Mouse (Mus musculus): ENCODE data around the gene Gm20517. TPM values are rescaled to one million over a fixed set of nuclear protein-coding genes. Genes with fewer than 3 reads are reported as not detected.

The Gm20517 gene
- polyA plus RNA-seq, 1 experiment from 2014 or later = 1.4 TPM

GRCm38 (mm10) chr17:47687409-47688343, 76.3 kb downstream of the Gm20517 start:
- peaks cover 35% of the 10 kb centered on the region for H3K36me3 ChIP-seq (ENCODE audit: control insufficient read depth, insufficient read depth, low read length)
- DNase-seq (ENCODE audit: low spot score) = peak; percentile 99
- no peaks in the 10 kb centered on the region for H3K9me3 ChIP-seq (ENCODE audit: control insufficient read depth, low read length)
- no peaks in the 10 kb centered on the region for H3K27me3 ChIP-seq (replicated peaks; ENCODE audit: control insufficient read depth, insufficient read depth, low read length)
- peak; percentile 88 for ATAC-seq (ENCODE audit: low read depth)
- WGBS = under 1% methylated on average over 70 of the region's 70 CpGs
- H3K27ac ChIP-seq (replicated peaks; ENCODE audit: low read depth, low read length) = peak overlapping the region; percentile 87
- peak overlapping the region; percentile 98 for H3K4me2 ChIP-seq (ENCODE audit: low read depth, low read length)
- H3K4me3 ChIP-seq (ENCODE audit: low read depth, low read length) = peak overlapping the region; percentile 89
- 0 out of 2 replicates have a peak, but pooled peaks cover 5% of the 10 kb centered on the region for H3K4me1 ChIP-seq (ENCODE audit: control insufficient read depth, insufficient read depth, low read length)
- H3K9ac ChIP-seq (ENCODE audit: low read depth, low read length) = peak overlapping the region; percentile 92

DNA sequence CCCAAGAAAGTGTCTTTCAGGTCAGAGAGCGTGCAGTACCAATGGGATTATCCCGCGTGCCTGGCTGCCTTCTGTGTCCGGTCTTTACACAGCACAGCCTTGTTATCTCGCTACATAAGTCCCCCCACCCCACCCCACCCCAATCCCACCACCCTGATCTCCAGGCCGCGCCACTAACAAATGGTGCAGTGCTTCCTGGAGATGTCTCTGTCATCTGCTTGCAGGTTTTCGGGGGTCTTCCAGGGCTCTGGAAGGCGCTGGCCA, 76.9 kb downstream of the Gm20517 start, which contains the start of gene Tomm6:
TSS of gene Tomm6 (minus strand) at position 43 of the 264 bp plus-strand sequence.
- Histone ChIP-seq H3K4me3 (ENCODE audit: low read depth, low read length) (peak within 1 kb of the TSS; percentile 89), H3K36me3 (ENCODE audit: control insufficient read depth, insufficient read depth, low read length) (peaks cover 29% of the 10 kb centered on the region), H3K9me3 (ENCODE audit: control insufficient read depth, low read length) (no peaks in the 10 kb centered on the region), H3K27ac (replicated peaks; ENCODE audit: low read depth, low read length) (peak within 1 kb of the TSS; percentile 87), H3K4me2 (ENCODE audit: low read depth, low read length) (peak within 1 kb of the TSS; percentile 98), H3K4me1 (ENCODE audit: control insufficient read depth, insufficient read depth, low read length) (0 out of 2 replicates have a peak, but pooled peaks cover 5% of the 10 kb centered on the region), H3K27me3 (replicated peaks; ENCODE audit: control insufficient read depth, insufficient read depth, low read length) (no peaks in the 10 kb centered on the region), H3K9ac (ENCODE audit: low read depth, low read length) (peak within 1 kb of the TSS; percentile 92)
- 0% methylated on average over 6 of the region's 9 CpGs for WGBS
- DNase-seq (ENCODE audit: low spot score) = no peak
- no peak for ATAC-seq (ENCODE audit: low read depth)

DNA sequence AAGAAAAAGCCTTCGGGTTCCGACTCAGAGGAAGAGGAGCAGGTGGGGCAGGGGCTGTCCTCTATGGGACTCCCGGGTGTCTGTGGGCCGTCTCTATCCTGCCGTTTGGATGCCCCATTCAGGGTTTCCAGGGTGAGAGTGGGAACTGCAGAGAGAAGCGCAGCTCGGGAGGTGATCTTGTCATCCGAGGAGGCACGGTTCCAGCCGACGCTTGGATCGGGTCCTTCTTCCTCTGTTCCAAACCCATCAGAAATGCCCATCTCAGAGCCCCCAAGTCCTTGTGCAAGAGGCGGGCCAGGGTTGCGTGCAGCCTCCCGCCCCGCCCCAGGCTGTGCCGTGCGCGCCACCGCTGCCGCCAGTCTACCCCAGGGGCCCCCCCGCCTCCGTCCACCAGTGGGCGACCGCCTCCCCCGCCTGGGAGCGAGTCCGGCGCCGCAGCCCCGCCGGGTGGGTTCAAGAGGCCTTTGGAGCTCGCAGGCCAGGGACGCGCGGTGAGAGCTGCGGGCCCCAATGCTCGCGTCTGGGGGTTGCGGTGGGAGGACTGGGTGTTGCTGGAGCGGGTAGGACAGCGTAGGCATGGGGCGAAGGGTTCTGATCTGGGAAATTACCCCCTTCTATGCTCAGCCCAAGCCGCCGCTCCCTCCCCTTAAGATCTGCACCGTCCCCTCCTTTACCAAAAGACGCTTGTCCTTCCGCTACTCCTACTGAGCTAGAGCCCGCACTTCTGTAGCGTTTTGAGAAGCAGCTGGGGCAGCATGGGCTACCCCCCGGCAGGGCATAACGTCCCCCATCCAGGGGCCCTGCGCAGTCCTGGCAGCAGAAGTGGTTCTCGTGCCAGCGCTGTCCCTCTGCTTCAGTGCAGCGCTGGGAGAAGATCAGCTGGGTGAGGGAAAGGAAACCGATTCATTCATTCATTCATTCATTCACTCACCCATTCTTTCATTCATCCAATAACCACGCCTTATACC, 77.5 kb downstream of the Gm20517 start, which contains the start of gene Frs3:
TSS of gene Frs3 (plus strand) at position 423 of the 968 bp plus-strand sequence.
- ATAC-seq (ENCODE audit: low read depth) = peak; percentile 66
- peak within 1 kb of the TSS; percentile 92 for H3K9ac ChIP-seq (ENCODE audit: low read depth, low read length)
- H3K4me3 ChIP-seq (ENCODE audit: low read depth, low read length) = peak within 1 kb of the TSS; percentile 89
- under 1% methylated on average over 34 of the region's 58 CpGs for WGBS
- peak within 1 kb of the TSS; percentile 98 for H3K4me2 ChIP-seq (ENCODE audit: low read depth, low read length)
- peaks cover 23% of the 10 kb centered on the region for H3K36me3 ChIP-seq (ENCODE audit: control insufficient read depth, insufficient read depth, low read length)
- peak; percentile 80 for DNase-seq (ENCODE audit: low spot score)
- H3K27ac ChIP-seq (replicated peaks; ENCODE audit: low read depth, low read length) = peak within 1 kb of the TSS; percentile 87
- no peaks in the 10 kb centered on the region for H3K27me3 ChIP-seq (replicated peaks; ENCODE audit: control insufficient read depth, insufficient read depth, low read length)
- no peaks in the 10 kb centered on the region for H3K9me3 ChIP-seq (ENCODE audit: control insufficient read depth, low read length)
- H3K4me1 ChIP-seq (ENCODE audit: control insufficient read depth, insufficient read depth, low read length) = peaks cover 5% of the 10 kb centered on the region; the same call in 1 of the 2 replicates

DNA sequence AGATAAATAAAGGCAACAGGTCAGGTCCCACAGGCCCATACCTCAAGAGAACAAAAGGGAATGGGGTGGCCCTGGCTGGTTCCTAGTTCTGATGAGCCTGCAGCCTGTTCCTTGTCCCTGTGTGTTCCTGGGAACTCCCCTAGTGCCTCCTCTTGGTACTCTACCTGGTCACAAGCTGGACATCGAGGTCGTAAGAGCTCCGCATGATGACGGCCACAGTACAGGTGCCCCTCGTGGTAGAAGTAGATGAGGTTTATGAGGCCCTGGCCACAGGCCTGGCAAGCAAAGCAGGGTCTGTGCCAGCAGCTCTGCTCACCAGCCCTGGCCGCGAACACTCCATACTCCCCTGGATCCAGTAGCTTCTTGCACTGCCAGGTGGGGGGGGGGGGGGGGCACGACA, 78.5 kb downstream of the Gm20517 start:
- Histone ChIP-seq H3K9me3 (ENCODE audit: control insufficient read depth, low read length) (no peaks in the 10 kb centered on the region), H3K27ac (replicated peaks; ENCODE audit: low read depth, low read length) (no peak overlapping the region), H3K4me1 (ENCODE audit: control insufficient read depth, insufficient read depth, low read length) (peaks cover 5% of the 10 kb centered on the region; the same call in 1 of the 2 replicates), H3K9ac (ENCODE audit: low read depth, low read length) (no peak overlapping the region), H3K36me3 (ENCODE audit: control insufficient read depth, insufficient read depth, low read length) (peaks cover 13% of the 10 kb centered on the region), H3K27me3 (replicated peaks; ENCODE audit: control insufficient read depth, insufficient read depth, low read length) (no peaks in the 10 kb centered on the region), H3K4me3 (ENCODE audit: low read depth, low read length) (no peak overlapping the region), H3K4me2 (ENCODE audit: low read depth, low read length) (peak overlapping the region; percentile 98)
- DNase-seq (ENCODE audit: low spot score) (no peak), ATAC-seq (ENCODE audit: low read depth) (no peak)
- WGBS = 81% methylated on average over 5 of the region's 8 CpGs

DNA sequence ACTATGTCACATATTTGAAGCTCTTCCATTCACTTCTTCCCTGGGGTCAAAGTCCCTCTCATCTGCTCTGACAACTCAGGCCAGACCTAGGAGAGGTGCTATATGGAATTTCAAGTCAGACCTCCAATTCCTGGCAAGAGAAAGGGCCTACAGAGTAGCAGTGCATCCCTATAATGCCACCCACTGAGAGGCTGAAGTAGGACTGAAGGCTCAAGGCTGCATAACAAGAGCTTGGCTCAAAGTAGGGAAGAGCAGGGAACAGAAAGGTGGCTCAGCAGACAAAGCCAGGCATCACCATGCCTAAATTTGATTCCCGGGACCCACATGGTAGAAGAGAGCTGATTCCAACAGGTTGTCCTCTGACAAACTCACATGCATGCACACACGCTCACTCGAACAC, 80.3 kb downstream of the Gm20517 start:
- peaks cover 5% of the 10 kb centered on the region; the same call in 1 of the 2 replicates for H3K4me1 ChIP-seq (ENCODE audit: control insufficient read depth, insufficient read depth, low read length)
- no peak overlapping the region for H3K9ac ChIP-seq (ENCODE audit: low read depth, low read length)
- ATAC-seq (ENCODE audit: low read depth) (no peak), DNase-seq (ENCODE audit: low spot score) (no peak)
- WGBS = 97% methylated on average over 3 of the region's 3 CpGs
- no peaks in the 10 kb centered on the region for H3K9me3 ChIP-seq (ENCODE audit: control insufficient read depth, low read length)
- H3K27me3 ChIP-seq (replicated peaks; ENCODE audit: control insufficient read depth, insufficient read depth, low read length) = no peaks in the 10 kb centered on the region
- H3K4me2 ChIP-seq (ENCODE audit: low read depth, low read length) = no peak overlapping the region
- H3K27ac ChIP-seq (replicated peaks; ENCODE audit: low read depth, low read length) = no peak overlapping the region
- H3K4me3 ChIP-seq (ENCODE audit: low read depth, low read length) = no peak overlapping the region
- H3K36me3 ChIP-seq (ENCODE audit: control insufficient read depth, insufficient read depth, low read length) = no peaks in the 10 kb centered on the region

- Histone ChIP-seq H3K9ac (ENCODE audit: low read depth, low read length) (peak overlapping the region; percentile 87), H3K4me2 (ENCODE audit: low read depth, low read length) (peak overlapping the region; percentile 84), H3K36me3 (ENCODE audit: control insufficient read depth, insufficient read depth, low read length) (0 out of 2 replicates have a peak, but pooled peaks cover 4% of the 10 kb centered on the region), H3K27ac (replicated peaks; ENCODE audit: low read depth, low read length) (no peak overlapping the region), H3K4me3 (ENCODE audit: low read depth, low read length) (peak overlapping the region; percentile 85), H3K4me1 (ENCODE audit: control insufficient read depth, insufficient read depth, low read length) (no peaks in the 10 kb centered on the region; the same call in 1 of the 2 replicates), H3K27me3 (replicated peaks; ENCODE audit: control insufficient read depth, insufficient read depth, low read length) (no peaks in the 10 kb centered on the region), H3K9me3 (ENCODE audit: control insufficient read depth, low read length) (no peaks in the 10 kb centered on the region)
- 39% methylated on average over 13 of the region's 13 CpGs for WGBS
- DNase-seq (ENCODE audit: low spot score) = no peak
- ATAC-seq (ENCODE audit: low read depth) = no peak
Measured at GRCm38 (mm10) chr17:47693671-47694441, 82.5 kb downstream of the Gm20517 start.

DNA sequence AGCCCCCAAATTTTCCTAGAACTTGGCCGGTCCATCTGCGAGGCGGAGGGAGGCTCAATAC, 82.9 kb downstream of the Gm20517 start, which contains the start of gene Gm21981:
TSS of gene Gm21981 (minus strand) at position 14 of the 61 bp plus-strand sequence.
- no peaks in the 10 kb centered on the region for H3K27me3 ChIP-seq (replicated peaks; ENCODE audit: control insufficient read depth, insufficient read depth, low read length)
- H3K4me3 ChIP-seq (ENCODE audit: low read depth, low read length) = peak within 1 kb of the TSS; percentile 85
- WGBS = no CpG with 5 or more reads among the region's 3 CpGs
- ATAC-seq (ENCODE audit: low read depth) (no peak), DNase-seq (ENCODE audit: low spot score) (no peak)
- no peaks in the 10 kb centered on the region for H3K9me3 ChIP-seq (ENCODE audit: control insufficient read depth, low read length)
- peak within 1 kb of the TSS; percentile 87 for H3K9ac ChIP-seq (ENCODE audit: low read depth, low read length)
- H3K4me2 ChIP-seq (ENCODE audit: low read depth, low read length) = peak within 1 kb of the TSS; percentile 84
- H3K36me3 ChIP-seq (ENCODE audit: control insufficient read depth, insufficient read depth, low read length) = 0 out of 2 replicates have a peak, but pooled peaks cover 4% of the 10 kb centered on the region
- peak within 1 kb of the TSS; percentile 63 for H3K27ac ChIP-seq (replicated peaks; ENCODE audit: low read depth, low read length)
- no peaks in the 10 kb centered on the region; the same call in 1 of the 2 replicates for H3K4me1 ChIP-seq (ENCODE audit: control insufficient read depth, insufficient read depth, low read length)

All from embryonic facial prominence, embryonic 14.5 days (tissue).